Mouse (Mus musculus) forebrain, embryonic 13.5 days (tissue): ENCODE results near the gene Tmem115. TPM values are rescaled to one million over a fixed set of nuclear protein-coding genes. Genes with fewer than 3 reads are reported as not detected.
"Not testable (repeated sequence)": the region's sequence is repeated elsewhere in the genome, so short reads cannot be mapped to it uniquely, and the experiment has no call there.

Experiments
- ATAC-seq: fragments of 200-750 bp; cut with Nextera tagmentation; 2 replicates; pipeline ENCODE4 v1.8.0; 2017
- H3K27ac ChIP-seq: fragments of 300-500 bp; sonication (generic); 2 replicates; pipeline ENCODE4 v1.5.1; 2015; ENCODE audit warnings: inconsistent platforms, mild to moderate bottlenecking, moderate library complexity
- H3K27me3 ChIP-seq: fragments of 300-500 bp; sonication (generic); 2 replicates; pipeline ENCODE4 v1.6.1; 2015; ENCODE audit warnings: mild to moderate bottlenecking, inconsistent platforms
- H3K36me3 ChIP-seq: fragments of 300-500 bp; sonication (generic); 2 replicates; pipeline ENCODE4 v1.6.1; 2015; ENCODE audit warnings: mild to moderate bottlenecking, inconsistent platforms; ENCODE audit not compliant: poor library complexity, severe bottlenecking
- H3K4me1 ChIP-seq: fragments of 300-500 bp; sonication (generic); 2 replicates; pipeline ENCODE4 v1.6.1; 2015; ENCODE audit warnings: inconsistent platforms
- H3K4me2 ChIP-seq: fragments of 300-500 bp; sonication (generic); 2 replicates; pipeline ENCODE4 v1.6.1; 2015; ENCODE audit warnings: inconsistent platforms, mild to moderate bottlenecking, moderate library complexity
- H3K4me3 ChIP-seq: fragments of 300-500 bp; sonication (generic); 2 replicates; pipeline ENCODE4 v1.5.1; 2015; ENCODE audit warnings: mild to moderate bottlenecking, inconsistent platforms
- H3K9ac ChIP-seq: fragments of 300-500 bp; sonication (generic); 2 replicates; pipeline ENCODE4 v1.6.1; 2015; ENCODE audit warnings: mild to moderate bottlenecking, inconsistent platforms
- H3K9me3 ChIP-seq: fragments of 300-500 bp; sonication (generic); replicated peaks from 2 replicates; pipeline ENCODE4 v1.6.1; 2016; ENCODE audit warnings: inconsistent platforms
- WGBS: fragments of 180-500 bp; shearing (Covaris S2); methylation state at CpG from one replicate; pipeline ENCODE4 v1.1.7; 2015; 5-methylcytosine and 5-hydroxymethylcytosine counted together
- polyA plus RNA-seq: library from polyadenylated mRNA; unstranded; fragments of >200 nt; fragmentation: Nextera tagmentation; extraction: Ambion mirVana; gene quantifications from 2 replicates; pipeline ENCODE4 v1.2.1, GENCODE M21; 2015

Tmem115 gene
- polyA plus RNA-seq, 1 experiment from 2014 or later = 36.9 TPM

GRCm38 (mm10) chr9:107567702-107568319 is 34.1 kb downstream of the Tmem115 start, which contains the start of gene Hyal2:
Gene Hyal2, plus strand, starts transcription at chr9:107567945.
- Histone ChIP-seq H3K4me3 (peak within 1 kb of the TSS; percentile 79), H3K9ac (peak within 1 kb of the TSS; percentile 89), H3K4me2 (peak within 1 kb of the TSS; percentile 95), H3K9me3 (no peaks in the 10 kb centered on the region), H3K4me1 (peaks cover 68% of the 10 kb centered on the region), H3K36me3 (peaks cover 47% of the 10 kb centered on the region), H3K27ac (peak within 1 kb of the TSS; percentile 87), H3K27me3 (no peaks in the 10 kb centered on the region)
- no peak for ATAC-seq
- 3% methylated on average over 18 of the region's 18 CpGs for WGBS

DNA sequence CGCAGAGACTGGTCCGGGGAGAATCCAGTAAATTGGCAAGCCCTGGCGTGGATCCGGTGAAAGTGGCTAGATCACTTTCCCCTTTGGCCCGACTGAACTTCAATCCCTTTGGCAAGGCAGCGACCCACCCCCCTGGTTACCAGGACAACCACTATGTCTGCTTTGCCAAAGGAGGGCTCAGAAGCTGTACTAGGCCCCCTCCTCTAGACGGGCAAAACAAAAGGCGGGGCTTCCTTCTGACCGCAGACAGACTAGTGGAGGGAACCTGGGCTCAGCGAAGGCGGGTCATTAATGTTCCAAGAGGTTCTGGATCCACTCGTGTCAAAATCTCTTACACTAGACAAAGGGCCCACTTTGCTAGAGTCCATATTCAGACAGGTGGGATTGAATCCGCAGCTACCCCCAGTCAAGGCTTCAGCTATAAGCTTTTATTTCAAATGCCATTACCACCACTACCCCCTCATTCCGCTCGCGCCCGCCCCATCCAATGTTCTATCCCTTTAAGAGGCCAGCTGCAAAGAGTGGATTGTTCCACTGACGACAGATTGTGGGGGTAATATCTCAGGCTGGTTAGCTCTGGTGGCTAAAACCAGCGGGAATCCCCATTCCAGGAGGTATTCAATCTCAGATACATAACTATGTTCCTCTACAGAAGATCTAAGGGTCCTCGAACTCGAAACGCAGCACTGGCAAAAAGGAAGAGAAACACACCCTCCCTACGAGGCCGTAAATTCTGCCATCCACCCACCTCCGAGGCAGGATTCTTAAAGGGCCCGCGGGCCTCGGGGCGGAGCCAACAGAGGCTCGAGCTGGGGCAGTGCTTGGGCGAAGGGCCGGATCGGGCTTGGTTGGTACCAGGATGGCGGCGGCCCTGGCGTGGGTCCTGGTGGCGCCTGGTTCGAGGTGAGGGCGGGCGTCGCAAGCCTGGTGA is 34.9 kb downstream of the Tmem115 start:
- H3K36me3 ChIP-seq = peaks cover 55% of the 10 kb centered on the region
- WGBS = under 1% methylated on average over 41 of the region's 41 CpGs

DNA sequence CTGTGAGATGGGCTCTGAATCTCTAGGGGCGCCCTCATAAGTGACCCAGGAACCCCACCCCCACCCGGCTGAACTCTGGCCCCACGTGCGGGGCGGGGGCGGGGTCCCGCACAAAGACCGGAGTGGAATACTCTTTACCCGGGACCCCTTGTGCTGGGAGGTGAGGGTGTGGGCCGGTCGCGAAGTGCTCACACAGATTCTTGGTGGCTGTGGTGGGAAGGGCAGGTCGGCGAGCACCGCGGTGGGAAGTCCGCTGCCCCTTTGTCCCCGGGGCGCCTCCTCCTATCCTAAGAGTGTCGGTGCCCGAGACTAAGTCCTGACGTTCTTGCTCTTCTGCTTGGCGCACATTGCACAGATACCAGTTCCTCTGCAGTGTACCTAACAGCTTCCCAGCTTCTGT is 35.5 kb downstream of the Tmem115 start:
- H3K27ac ChIP-seq = peak overlapping the region; percentile 87
- peaks cover 59% of the 10 kb centered on the region for H3K36me3 ChIP-seq
- H3K27me3 ChIP-seq = no peaks in the 10 kb centered on the region
- H3K9ac ChIP-seq = peak overlapping the region; percentile 89
- H3K9me3 ChIP-seq = no peaks in the 10 kb centered on the region
- under 1% methylated on average over 23 of the region's 23 CpGs for WGBS
- H3K4me1 ChIP-seq = peaks cover 57% of the 10 kb centered on the region
- peak; percentile 28 for ATAC-seq
- H3K4me3 ChIP-seq = peak overlapping the region; percentile 79
- peak overlapping the region; percentile 95 for H3K4me2 ChIP-seq

More for the DNA sequence above, 34.9 kb downstream of the Tmem115 start:
- Histone ChIP-seq H3K4me3 (peak overlapping the region; percentile 79), H3K27ac (peak overlapping the region; percentile 87), H3K4me1 (peaks cover 64% of the 10 kb centered on the region), H3K27me3 (no peaks in the 10 kb centered on the region), H3K9me3 (no peaks in the 10 kb centered on the region), H3K4me2 (peak overlapping the region; percentile 95), H3K9ac (peak overlapping the region; percentile 89)
- peak; percentile 88 for ATAC-seq

DNA sequence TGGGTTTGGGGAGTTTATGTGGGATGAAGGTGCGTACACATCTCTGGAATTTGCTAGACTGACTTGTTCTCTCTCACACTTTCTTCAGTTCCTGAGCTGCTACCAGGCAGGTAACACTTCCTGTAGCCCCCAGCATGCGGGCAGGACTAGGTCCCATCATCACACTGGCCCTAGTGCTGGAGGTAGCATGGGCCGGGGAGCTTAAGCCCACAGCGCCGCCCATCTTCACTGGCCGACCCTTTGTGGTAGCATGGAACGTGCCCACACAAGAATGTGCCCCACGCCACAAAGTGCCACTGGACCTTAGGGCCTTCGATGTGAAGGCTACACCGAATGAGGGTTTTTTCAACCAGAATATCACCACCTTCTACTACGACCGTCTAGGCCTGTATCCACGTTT is 36.3 kb downstream of the Tmem115 start:
- Histone ChIP-seq H3K36me3 (peaks cover 60% of the 10 kb centered on the region), H3K27me3 (no peaks in the 10 kb centered on the region), H3K4me3 (peak overlapping the region; percentile 79), H3K4me1 (peaks cover 55% of the 10 kb centered on the region), H3K9ac (peak overlapping the region; percentile 89), H3K4me2 (peak overlapping the region; percentile 95), H3K9me3 (no peaks in the 10 kb centered on the region), H3K27ac (peak overlapping the region; percentile 87)
- 46% methylated on average over 13 of the region's 13 CpGs for WGBS
- no peak for ATAC-seq

- Histone ChIP-seq H3K36me3 (peaks cover 55% of the 10 kb centered on the region), H3K4me3 (peak overlapping the region; percentile 79), H3K27me3 (no peaks in the 10 kb centered on the region), H3K4me2 (peak overlapping the region; percentile 95), H3K4me1 (peaks cover 53% of the 10 kb centered on the region), H3K9ac (peak overlapping the region; percentile 89), H3K9me3 (no peaks in the 10 kb centered on the region), H3K27ac (no peak overlapping the region)
- no peak for ATAC-seq
- WGBS = 94% methylated on average over 21 of the region's 21 CpGs
Measured at GRCm38 (mm10) chr9:107570845-107571244, 37.1 kb downstream of the Tmem115 start.

DNA sequence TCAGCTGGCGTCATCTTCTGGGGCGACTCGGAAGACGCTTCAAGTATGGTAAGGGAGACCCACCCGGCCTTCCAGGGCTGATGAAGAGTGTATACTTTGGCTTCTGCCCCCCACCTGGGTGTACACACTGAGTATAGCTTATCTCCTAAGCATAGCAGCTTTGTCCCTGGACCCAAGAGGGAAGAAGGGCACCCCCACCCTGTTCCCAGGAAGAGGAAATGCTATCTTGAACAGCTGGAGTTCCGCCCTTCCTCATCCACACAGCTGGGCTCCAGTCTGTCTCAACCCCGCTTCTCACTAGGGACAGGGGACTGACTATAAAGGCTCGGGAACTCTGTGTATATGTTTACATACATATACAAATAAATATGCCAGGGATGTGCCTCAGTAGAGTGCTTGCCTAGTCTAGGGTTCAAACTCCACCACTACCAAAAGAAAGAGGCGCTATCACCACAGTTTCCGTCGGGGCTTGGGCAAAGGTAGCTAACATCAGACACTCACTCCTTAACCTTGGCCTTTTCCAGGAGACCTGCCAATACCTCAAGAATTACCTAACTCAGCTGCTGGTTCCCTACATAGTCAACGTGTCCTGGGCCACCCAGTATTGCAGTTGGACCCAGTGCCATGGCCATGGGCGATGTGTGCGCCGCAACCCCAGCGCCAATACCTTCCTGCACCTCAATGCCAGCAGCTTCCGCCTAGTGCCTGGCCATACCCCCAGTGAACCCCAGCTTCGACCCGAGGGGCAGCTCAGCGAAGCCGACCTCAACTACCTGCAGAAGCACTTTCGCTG is 38.0 kb downstream of the Tmem115 start:
- WGBS = 94% methylated on average over 22 of the region's 22 CpGs
- Histone ChIP-seq H3K36me3 (peaks cover 48% of the 10 kb centered on the region), H3K27ac (no peak overlapping the region), H3K27me3 (no peaks in the 10 kb centered on the region), H3K9me3 (no peaks in the 10 kb centered on the region), H3K4me2 (peak overlapping the region; percentile 95), H3K4me1 (peaks cover 55% of the 10 kb centered on the region), H3K9ac (no peak overlapping the region), H3K4me3 (peak overlapping the region; percentile 79; the same call in 1 of the 2 replicates)
- ATAC-seq = no peak

- no peaks in the 10 kb centered on the region for H3K27me3 ChIP-seq
- no peaks in the 10 kb centered on the region for H3K9me3 ChIP-seq
- no peak for ATAC-seq
- H3K4me1 ChIP-seq = peaks cover 55% of the 10 kb centered on the region
- 0 out of 2 replicates have a peak overlapping the region, but pooled peaks have one; percentile 23 for H3K9ac ChIP-seq
- no peak overlapping the region for H3K27ac ChIP-seq
- no peak overlapping the region for H3K4me2 ChIP-seq
- WGBS = 94% methylated on average over 2 of the region's 2 CpGs
- no peak overlapping the region for H3K4me3 ChIP-seq
- H3K36me3 ChIP-seq = peaks cover 48% of the 10 kb centered on the region
Measured at GRCm38 (mm10) chr9:107572327-107572662, 38.5 kb downstream of the Tmem115 start.

DNA sequence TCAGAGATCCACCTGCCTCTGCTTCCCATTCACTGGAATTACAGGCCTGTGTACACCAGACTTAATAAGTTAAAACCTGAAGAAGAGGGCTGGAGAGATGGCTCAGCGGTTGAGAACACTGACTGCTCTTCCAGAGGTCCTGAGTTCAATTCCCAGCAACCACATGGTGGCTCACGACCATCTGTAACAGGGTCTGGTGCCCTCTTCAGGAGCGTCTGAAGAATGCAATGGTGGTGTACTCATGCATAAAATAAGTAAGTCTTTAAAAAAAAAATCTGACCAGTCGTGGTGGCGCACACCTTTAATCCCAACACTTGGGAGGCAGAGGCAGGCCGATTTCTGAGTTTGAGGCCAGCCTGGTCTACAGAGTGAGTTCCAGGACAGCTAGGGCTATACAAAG is 40.0 kb downstream of the Tmem115 start:
- H3K4me1 ChIP-seq = peaks cover 45% of the 10 kb centered on the region
- ATAC-seq = not testable (repeated sequence)
- WGBS = 85% methylated on average over 6 of the region's 6 CpGs

GRCm38 (mm10) chr9:107575579-107576356 is 42.0 kb downstream of the Tmem115 start:
- peak overlapping the region; percentile 41 for H3K27ac ChIP-seq
- H3K9ac ChIP-seq = no peak overlapping the region
- peaks cover 45% of the 10 kb centered on the region for H3K4me1 ChIP-seq
- H3K4me2 ChIP-seq = no peak overlapping the region
- 87% methylated on average over 14 of the region's 14 CpGs for WGBS
- peaks cover 41% of the 10 kb centered on the region for H3K36me3 ChIP-seq
- no peaks in the 10 kb centered on the region for H3K9me3 ChIP-seq
- no peak overlapping the region for H3K4me3 ChIP-seq
- no peak for ATAC-seq
- H3K27me3 ChIP-seq = no peaks in the 10 kb centered on the region

More for the DNA sequence above, 40.0 kb downstream of the Tmem115 start:
- H3K4me2 ChIP-seq, H3K9me3 ChIP-seq, H3K9ac ChIP-seq, H3K27me3 ChIP-seq, H3K4me3 ChIP-seq, H3K27ac ChIP-seq: not testable (repeated sequence)
- peaks cover 48% of the 10 kb centered on the region for H3K36me3 ChIP-seq

DNA sequence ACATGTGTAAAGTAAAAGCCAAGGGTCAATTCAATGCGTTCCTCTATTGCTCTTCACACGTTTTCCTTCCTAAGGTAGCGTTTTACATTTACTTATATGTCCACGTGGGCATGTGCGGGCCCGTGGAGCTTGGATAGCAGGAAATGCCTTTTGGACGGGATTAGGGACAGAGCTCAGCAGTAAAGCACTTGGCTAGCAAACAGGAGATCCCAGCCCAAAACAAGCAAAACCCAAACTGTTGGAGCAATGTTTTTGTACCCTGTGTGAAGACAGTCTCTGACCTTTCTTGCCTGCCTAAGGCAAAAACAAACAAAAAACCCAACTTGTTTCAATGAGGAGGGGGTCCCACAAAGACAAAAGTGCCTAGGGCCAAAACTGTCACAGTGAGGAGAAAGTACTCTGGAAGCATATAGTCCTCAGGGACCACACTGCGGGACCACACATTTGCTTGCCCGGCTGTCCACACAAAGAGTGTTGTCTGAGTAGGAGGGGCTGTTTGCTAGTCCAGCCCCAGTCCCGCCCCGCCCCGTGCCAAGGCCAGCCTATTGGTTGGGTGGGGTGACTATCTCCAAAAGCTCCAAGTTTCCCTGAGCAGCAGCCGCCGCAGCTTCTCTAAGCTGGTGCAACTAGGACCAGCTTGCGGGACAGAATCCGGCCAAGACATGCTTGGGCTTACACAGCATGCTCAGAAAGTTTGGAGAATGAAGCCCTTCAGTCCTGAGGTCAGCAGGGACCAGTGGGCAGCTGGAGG is 42.8 kb downstream of the Tmem115 start, which contains the start of gene Hyal1:
Gene Hyal1 (plus strand): TSS at position 571 of the 751 bp plus-strand sequence.
- Histone ChIP-seq H3K27ac (peak within 1 kb of the TSS; percentile 41), H3K9ac (peak within 1 kb of the TSS; percentile 55), H3K4me2 (peak within 1 kb of the TSS; percentile 55), H3K4me1 (peaks cover 45% of the 10 kb centered on the region), H3K27me3 (no peaks in the 10 kb centered on the region), H3K9me3 (no peaks in the 10 kb centered on the region), H3K4me3 (peak within 1 kb of the TSS; percentile 27), H3K36me3 (peaks cover 34% of the 10 kb centered on the region)
- 28% methylated on average over 16 of the region's 16 CpGs for WGBS
- peak; percentile 54 for ATAC-seq
